Mouse (Mus musculus) lung, postnatal 10 days (tissue): ENCODE data around the gene Rbm44.

Experiments
- DNase-seq: peaks from one replicate; pipeline ENCODE4 v3.0.0; 2021

The Rbm44 gene

GRCm38 (mm10) chr1:91179533-91180173 is 34.8 kb downstream of the Rbm44 start, which contains the start of gene Ramp1:
Gene Ramp1, plus strand, starts transcription at chr1:91179822.
- DNase-seq, result peak; percentile 58

- DNase-seq, result no peak
Observed at GRCm38 (mm10) chr1:91180174-91180565, 35.3 kb downstream of the Rbm44 start.

- DNase-seq, result no peak
Observed at GRCm38 (mm10) chr1:91180723-91181122, 35.8 kb downstream of the Rbm44 start.

- DNase-seq, result peak; percentile 38
Observed at GRCm38 (mm10) chr1:91181261-91181660, 36.4 kb downstream of the Rbm44 start.

GRCm38 (mm10) chr1:91181784-91182450 is 37.0 kb downstream of the Rbm44 start:
- peak; percentile 31 for DNase-seq

- no peak for DNase-seq
Observed at GRCm38 (mm10) chr1:91183305-91183704, 38.4 kb downstream of the Rbm44 start.

- DNase-seq, result no peak
Observed at GRCm38 (mm10) chr1:91186677-91187076, 41.8 kb downstream of the Rbm44 start.

GRCm38 (mm10) chr1:91187315-91187714 is 42.4 kb downstream of the Rbm44 start:
- DNase-seq, result no peak

- DNase-seq, result no peak
Observed at GRCm38 (mm10) chr1:91187786-91188640, 43.1 kb downstream of the Rbm44 start.

GRCm38 (mm10) chr1:91188851-91189460 is 44.1 kb downstream of the Rbm44 start:
- DNase-seq, result no peak

- DNase-seq, result no peak
Observed at GRCm38 (mm10) chr1:91192184-91192583, 47.3 kb downstream of the Rbm44 start.

GRCm38 (mm10) chr1:91193242-91193641 is 48.4 kb downstream of the Rbm44 start:
- DNase-seq, result no peak

GRCm38 (mm10) chr1:91193680-91194079 is 48.8 kb downstream of the Rbm44 start:
- DNase-seq, result no peak

GRCm38 (mm10) chr1:91199793-91200192 is 54.9 kb downstream of the Rbm44 start:
- DNase-seq, result no peak

GRCm38 (mm10) chr1:91201122-91201521 is 56.2 kb downstream of the Rbm44 start:
- no peak for DNase-seq

- DNase-seq, result no peak
Observed at GRCm38 (mm10) chr1:91204221-91204765, 59.4 kb downstream of the Rbm44 start.

- no peak for DNase-seq
Observed at GRCm38 (mm10) chr1:91205651-91206050, 60.8 kb downstream of the Rbm44 start.

- DNase-seq, result no peak
Observed at GRCm38 (mm10) chr1:91206336-91206735, 61.4 kb downstream of the Rbm44 start.

- no peak for DNase-seq
Observed at GRCm38 (mm10) chr1:91206873-91207272, 62.0 kb downstream of the Rbm44 start.

- no peak for DNase-seq
Observed at GRCm38 (mm10) chr1:91207334-91208074, 62.6 kb downstream of the Rbm44 start.

GRCm38 (mm10) chr1:91209343-91209742 is 64.5 kb downstream of the Rbm44 start:
- DNase-seq, result peak; percentile 77

GRCm38 (mm10) chr1:91209785-91210184 is 64.9 kb downstream of the Rbm44 start:
- peak; percentile 50 for DNase-seq
